Mouse (Mus musculus): ENCODE measurements around the gene Spata33. TPM values are rescaled to one million over a fixed set of nuclear protein-coding genes. Genes with fewer than 3 reads are reported as not detected.
"Not testable (repeated sequence)": the region's sequence is repeated elsewhere in the genome, so short reads cannot be mapped to it uniquely, and the experiment has no call there.

The Spata33 gene
- polyA plus RNA-seq (2017; shearing (Covaris generic)) = not detected

- ATAC-seq = peak; percentile 89
These were observed at the start of gene Spata33, which contains the start of gene Chmp1a for GRCm38 (mm10) chr8:123212321-123213117. Gene Spata33 (plus strand): TSS chr8:123212832. Gene Chmp1a (minus strand): TSS chr8:123212763.

GRCm38 (mm10) chr8:123181391-123181790, 31.2 kb upstream of the Spata33 start:
- ATAC-seq = no peak

GRCm38 (mm10) chr8:123185566-123186409, 26.8 kb upstream of the Spata33 start, which contains the start of gene Dpep1:
Gene Dpep1 (plus strand): TSS chr8:123186242.
- ATAC-seq = no peak

GRCm38 (mm10) chr8:123188006-123188405, 24.6 kb upstream of the Spata33 start:
- ATAC-seq = no peak

GRCm38 (mm10) chr8:123188841-123189240, 23.8 kb upstream of the Spata33 start:
- ATAC-seq = no peak

- no peak for ATAC-seq
These were observed 22.0 kb upstream of the Spata33 start for GRCm38 (mm10) chr8:123190678-123191077.

- no peak for ATAC-seq
These were observed 20.7 kb upstream of the Spata33 start for GRCm38 (mm10) chr8:123191908-123192307.

GRCm38 (mm10) chr8:123193771-123194170, 18.9 kb upstream of the Spata33 start:
- ATAC-seq = no peak

GRCm38 (mm10) chr8:123197016-123197415, 15.6 kb upstream of the Spata33 start:
- not testable (repeated sequence) for ATAC-seq

- ATAC-seq = no peak
These were observed 12.8 kb upstream of the Spata33 start for GRCm38 (mm10) chr8:123199864-123200263.

- no peak for ATAC-seq
These were observed 10.3 kb upstream of the Spata33 start for GRCm38 (mm10) chr8:123202288-123202687.

GRCm38 (mm10) chr8:123203571-123203970, 9.1 kb upstream of the Spata33 start:
- peak; percentile 88 for ATAC-seq

GRCm38 (mm10) chr8:123211876-123212275, 756 bp upstream of the Spata33 start:
- no peak for ATAC-seq

- ATAC-seq = no peak
These were observed 613 bp downstream of the Spata33 start for GRCm38 (mm10) chr8:123213118-123213772.

GRCm38 (mm10) chr8:123215430-123215829, 2.8 kb downstream of the Spata33 start:
- ATAC-seq = no peak

GRCm38 (mm10) chr8:123220917-123221316, 8.3 kb downstream of the Spata33 start:
- no peak for ATAC-seq

GRCm38 (mm10) chr8:123224278-123225266, 11.9 kb downstream of the Spata33 start, which contains the start of gene Cdk10:
Gene Cdk10 (plus strand): TSS chr8:123224842.
- ATAC-seq = peak; percentile 76

- ATAC-seq = no peak
These were observed 15.8 kb downstream of the Spata33 start for GRCm38 (mm10) chr8:123228416-123228815.

GRCm38 (mm10) chr8:123230326-123230725, 17.7 kb downstream of the Spata33 start:
- not testable (repeated sequence) for ATAC-seq

- no peak for ATAC-seq
These were observed 19.1 kb downstream of the Spata33 start for GRCm38 (mm10) chr8:123231742-123232141.

GRCm38 (mm10) chr8:123232553-123232952, 19.9 kb downstream of the Spata33 start:
- ATAC-seq = no peak
